Mouse (Mus musculus): ENCODE data around the gene Rrbp1.

Gene Rrbp1

GRCm38 (mm10) chr2:143915600-143916135 is 95.4 kb downstream of the Rrbp1 start:
- peak; percentile 76 for DNase-seq (ENCODE audit: low spot score)

- DNase-seq (ENCODE audit: low spot score): peak; percentile 96
Observed at GRCm38 (mm10) chr2:143914760-143915599, 96.1 kb downstream of the Rrbp1 start, which contains the start of gene Dstn. Dstn (plus strand) TSS chr2:143915320.

- peak; percentile 37 for DNase-seq (ENCODE audit: low spot score)
Observed at GRCm38 (mm10) chr2:143914221-143914620, 96.8 kb downstream of the Rrbp1 start.

GRCm38 (mm10) chr2:143912199-143912598 is 98.9 kb downstream of the Rrbp1 start:
- no peak for DNase-seq (ENCODE audit: low spot score)

GRCm38 (mm10) chr2:143909230-143909629 is 101.8 kb downstream of the Rrbp1 start:
- no peak for DNase-seq (ENCODE audit: low spot score)

- DNase-seq (ENCODE audit: low spot score): no peak
Observed at GRCm38 (mm10) chr2:143904896-143905295, 106.2 kb downstream of the Rrbp1 start.

GRCm38 (mm10) chr2:143903376-143904045 is 107.6 kb downstream of the Rrbp1 start:
- no peak for DNase-seq (ENCODE audit: low spot score)

GRCm38 (mm10) chr2:143900821-143901351 is 110.2 kb downstream of the Rrbp1 start:
- no peak for DNase-seq (ENCODE audit: low spot score)

GRCm38 (mm10) chr2:143899470-143900220 is 111.4 kb downstream of the Rrbp1 start:
- DNase-seq (ENCODE audit: low spot score): no peak

Measured in embryo, embryonic 10 days (tissue).